Mouse (Mus musculus) lung, adult 2 months (tissue): ENCODE results near the gene Jkamp.

Source experiments
- CTCF ChIP-seq: fragments of 200-500 bp; IDR thresholded peaks from 2 replicates; pipeline ENCODE4 v1.5.1; 2011; ENCODE audit warnings: mild to moderate bottlenecking, low read length, control low read depth; ENCODE audit not compliant: insufficient read depth
- POLR2A ChIP-seq: fragments of 200-500 bp; IDR thresholded peaks from 2 replicates; pipeline ENCODE4 v1.6.1; 2011; ENCODE audit warnings: low read depth, mild to moderate bottlenecking, control low read depth, low read length, borderline replicate concordance; ENCODE audit errors: extremely low read depth

DNA sequence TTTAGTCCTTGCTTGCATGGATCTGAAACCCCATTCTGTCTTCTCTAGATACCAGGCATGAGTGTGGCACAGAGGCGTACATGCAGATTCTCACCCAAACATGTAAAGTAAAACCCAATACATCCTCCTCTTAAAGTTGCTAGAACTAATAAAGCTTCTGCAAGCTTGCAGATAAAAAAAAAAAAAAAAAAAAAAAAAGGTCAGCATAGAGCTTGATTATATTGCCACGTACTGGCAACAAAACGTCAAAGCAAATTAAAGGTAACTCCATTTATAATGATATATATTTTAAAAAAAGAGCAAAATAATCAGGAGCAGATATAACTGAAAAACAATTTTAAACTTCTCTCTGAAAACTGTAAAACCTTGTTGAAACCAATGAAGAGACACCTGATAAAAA lies 44.2 kb upstream of the Jkamp start:
- TF ChIP-seq POLR2A = no peak
- no peak for TF ChIP-seq CTCF
